Mouse (Mus musculus) intestine, embryonic 14.5 days (tissue): ENCODE measurements at regions not wholly inside any gene's neighbourhood (a gene's known extent, or its start where the extent isn't known, plus 50 kb on each side); places are given as distances from the start of the nearest gene placed in this dataset.

Experiments used
- ATAC-seq: fragments of 200-750 bp; cut with Nextera tagmentation; replicated peaks from 2 replicates; pipeline ENCODE4 v1.8.0; 2017; ENCODE audit warnings: low read depth, moderate number of reproducible peaks, moderate TSS enrichment, moderate library complexity; ENCODE audit not compliant: low FRiP score, low TSS enrichment
- DNase-seq: peaks from one replicate; pipeline ENCODE4 v3.0.0-alpha.2; 2018; ENCODE audit warnings: low spot score
- H3K27ac ChIP-seq: fragments of 300-500 bp; sonication (generic); 2 replicates; pipeline ENCODE4 v1.5.1; 2014; ENCODE audit warnings: low read depth, mild to moderate bottlenecking, control low read depth
- H3K27me3 ChIP-seq: fragments of 300-500 bp; sonication (generic); replicated peaks from 2 replicates; pipeline ENCODE4 v1.6.1; 2014; ENCODE audit warnings: low read length, control low read depth; ENCODE audit not compliant: control insufficient read depth, insufficient read depth
- H3K36me3 ChIP-seq: fragments of 300-500 bp; sonication (generic); 2 replicates; pipeline ENCODE4 v1.6.1; 2014; ENCODE audit warnings: low read length, control low read depth; ENCODE audit not compliant: control insufficient read depth, insufficient read depth
- H3K4me1 ChIP-seq: fragments of 300-500 bp; sonication (generic); replicated peaks from 2 replicates; pipeline ENCODE4 v1.6.1; 2014; ENCODE audit warnings: low read length, control low read depth, mixed read lengths; ENCODE audit not compliant: control insufficient read depth, insufficient read depth
- H3K4me2 ChIP-seq: fragments of 300-500 bp; sonication (generic); 2 replicates; pipeline ENCODE4 v1.6.1; 2014; ENCODE audit warnings: low read length
- H3K4me3 ChIP-seq: fragments of 300-500 bp; sonication (generic); 2 replicates; pipeline ENCODE4 v1.5.1; 2014; ENCODE audit warnings: low read depth, low read length, control low read depth, mixed read lengths
- H3K9ac ChIP-seq: fragments of 300-500 bp; sonication (generic); 2 replicates; pipeline ENCODE4 v1.6.1; 2014; ENCODE audit warnings: mild to moderate bottlenecking, low read length
- H3K9me3 ChIP-seq: fragments of 300-500 bp; sonication (generic); 2 replicates; pipeline ENCODE4 v1.6.1; 2016; ENCODE audit warnings: low read length, control low read depth; ENCODE audit not compliant: control insufficient read depth
- WGBS: fragments of 180-500 bp; shearing (Covaris S2); extraction: QIAGEN DNeasy Blood & Tissue Kit; methylation state at CpG from one replicate; pipeline ENCODE4 v1.1.7; 2014; 5-methylcytosine and 5-hydroxymethylcytosine counted together

GRCm38 (mm10) chr6:81655205-81655604, 268.3 kb upstream of the Gcfc2 start:
- Histone ChIP-seq H3K27ac (no peak overlapping the region), H3K4me1 (no peaks in the 10 kb centered on the region), H3K9me3 (no peaks in the 10 kb centered on the region), H3K4me3 (no peak overlapping the region), H3K36me3 (no peaks in the 10 kb centered on the region), H3K9ac (no peak overlapping the region), H3K4me2 (no peak overlapping the region), H3K27me3 (no peaks in the 10 kb centered on the region)
- no peak for DNase-seq
- no peak for ATAC-seq
- 83% methylated on average over 2 of the region's 2 CpGs for WGBS

GRCm38 (mm10) chr6:81660478-81661395, 262.7 kb upstream of the Gcfc2 start:
- H3K4me2 ChIP-seq = no peak overlapping the region
- no peak for ATAC-seq
- no peak for DNase-seq
- no peaks in the 10 kb centered on the region for H3K9me3 ChIP-seq
- no peak overlapping the region for H3K27ac ChIP-seq
- no peaks in the 10 kb centered on the region for H3K4me1 ChIP-seq
- H3K27me3 ChIP-seq = no peaks in the 10 kb centered on the region
- H3K36me3 ChIP-seq = no peaks in the 10 kb centered on the region
- no peak overlapping the region for H3K9ac ChIP-seq
- no peak overlapping the region for H3K4me3 ChIP-seq
- WGBS = 80% methylated on average over 17 of the region's 17 CpGs

- DNase-seq (no peak), ATAC-seq (no peak)
- no peaks in the 10 kb centered on the region for H3K27me3 ChIP-seq
- no peaks in the 10 kb centered on the region for H3K9me3 ChIP-seq
- 68% methylated on average over 1 of the region's 1 CpGs for WGBS
- H3K36me3 ChIP-seq = no peaks in the 10 kb centered on the region
- H3K27ac ChIP-seq = no peak overlapping the region
- H3K4me1 ChIP-seq = no peaks in the 10 kb centered on the region
- H3K9ac ChIP-seq = no peak overlapping the region
- H3K4me3 ChIP-seq = no peak overlapping the region
- H3K4me2 ChIP-seq = no peak overlapping the region
Observed at GRCm38 (mm10) chr6:81668944-81669343, 254.5 kb upstream of the Gcfc2 start.

DNA sequence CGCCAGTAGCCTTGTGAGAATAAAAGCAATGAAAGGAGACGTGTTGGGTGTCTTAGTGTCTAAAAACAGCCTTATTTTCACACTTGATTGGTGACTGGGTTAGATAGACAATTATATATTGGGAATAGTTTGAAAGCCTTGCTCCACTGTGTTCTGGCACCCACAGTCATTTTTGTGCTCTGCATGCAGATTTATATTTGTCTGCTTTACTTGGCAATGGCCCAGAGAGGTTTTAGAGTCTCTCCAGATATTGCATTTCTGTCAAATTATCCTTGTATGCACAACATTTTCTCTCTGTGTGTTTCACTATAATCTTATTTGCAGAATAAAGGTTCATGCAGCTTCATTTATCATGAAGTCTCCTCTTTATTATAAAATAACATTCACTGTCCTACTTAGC, 250.2 kb upstream of the Gcfc2 start:
- Histone ChIP-seq H3K4me1 (no peaks in the 10 kb centered on the region), H3K36me3 (no peaks in the 10 kb centered on the region), H3K27me3 (no peaks in the 10 kb centered on the region), H3K9me3 (no peaks in the 10 kb centered on the region), H3K27ac (no peak overlapping the region), H3K9ac (no peak overlapping the region), H3K4me3 (no peak overlapping the region), H3K4me2 (no peak overlapping the region)
- WGBS = 70% methylated on average over 2 of the region's 2 CpGs
- ATAC-seq (no peak), DNase-seq (no peak)

GRCm38 (mm10) chr6:81697284-81697683, 226.2 kb upstream of the Gcfc2 start:
- no peak for ATAC-seq
- Histone ChIP-seq H3K9ac (no peak overlapping the region), H3K4me3 (no peak overlapping the region), H3K36me3 (no peaks in the 10 kb centered on the region), H3K27ac (no peak overlapping the region), H3K4me1 (no peaks in the 10 kb centered on the region), H3K9me3 (no peaks in the 10 kb centered on the region), H3K27me3 (no peaks in the 10 kb centered on the region), H3K4me2 (no peak overlapping the region)
- WGBS = 70% methylated on average over 7 of the region's 7 CpGs
- no peak for DNase-seq

- ATAC-seq (no peak), DNase-seq (peak; percentile 4)
- H3K36me3 ChIP-seq = no peaks in the 10 kb centered on the region
- H3K9me3 ChIP-seq = no peaks in the 10 kb centered on the region
- H3K27ac ChIP-seq = no peak overlapping the region
- H3K27me3 ChIP-seq = no peaks in the 10 kb centered on the region
- H3K4me3 ChIP-seq = no peak overlapping the region
- H3K4me1 ChIP-seq = no peaks in the 10 kb centered on the region
- WGBS = 82% methylated on average over 3 of the region's 3 CpGs
- H3K4me2 ChIP-seq = no peak overlapping the region
- no peak overlapping the region for H3K9ac ChIP-seq
Observed at GRCm38 (mm10) chr6:81698173-81698572, 225.3 kb upstream of the Gcfc2 start.

GRCm38 (mm10) chr6:81714867-81715266, 208.6 kb upstream of the Gcfc2 start:
- ATAC-seq (no peak), DNase-seq (no peak)
- Histone ChIP-seq H3K27me3 (no peaks in the 10 kb centered on the region), H3K4me3 (no peak overlapping the region), H3K27ac (no peak overlapping the region), H3K9me3 (no peaks in the 10 kb centered on the region), H3K36me3 (no peaks in the 10 kb centered on the region), H3K4me1 (no peaks in the 10 kb centered on the region; the same call in 1 of the 2 replicates), H3K4me2 (no peak overlapping the region), H3K9ac (no peak overlapping the region)
- 45% methylated on average over 3 of the region's 3 CpGs for WGBS

DNA sequence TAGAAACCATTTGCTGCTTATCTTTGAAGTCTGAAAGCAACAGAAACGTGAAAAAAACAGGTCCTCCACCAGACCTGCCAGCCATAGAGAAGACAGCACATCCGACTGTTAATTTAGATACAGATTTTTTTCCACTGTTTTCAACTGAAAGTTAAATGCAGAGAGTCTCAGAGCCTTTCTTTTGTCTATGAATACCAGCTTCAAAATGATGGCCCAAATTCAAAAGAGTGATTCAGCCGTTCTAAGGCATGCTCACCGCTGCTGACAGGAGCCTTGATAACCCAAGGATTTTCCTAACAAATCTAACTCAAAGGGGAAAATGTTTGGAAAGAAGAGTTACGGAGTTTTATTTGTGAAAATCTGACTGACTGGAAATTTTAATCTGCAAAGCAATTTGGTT, 207.1 kb upstream of the Gcfc2 start:
- no peaks in the 10 kb centered on the region; the same call in 1 of the 2 replicates for H3K4me1 ChIP-seq
- no peak for DNase-seq
- no peak overlapping the region for H3K27ac ChIP-seq
- no peaks in the 10 kb centered on the region for H3K27me3 ChIP-seq
- WGBS = 76% methylated on average over 5 of the region's 5 CpGs
- H3K4me3 ChIP-seq = no peak overlapping the region
- ATAC-seq = no peak
- H3K9ac ChIP-seq = no peak overlapping the region
- no peak overlapping the region for H3K4me2 ChIP-seq
- no peaks in the 10 kb centered on the region for H3K36me3 ChIP-seq
- H3K9me3 ChIP-seq = no peaks in the 10 kb centered on the region
